Mouse (Mus musculus) adrenal gland, adult 10 weeks (tissue): ENCODE measurements around the gene Nuf2. TPM values are rescaled to one million over a fixed set of nuclear protein-coding genes. Genes with fewer than 3 reads are reported as not detected.

Experiments
- polyA plus RNA-seq: library from polyadenylated mRNA; stranded (reverse); fragments of 350-450 nt; fragmentation: Illumina TruSeq; extraction: RNeasy Lipid Tissue Mini Kit (QIAGEN cat#74804); gene quantifications from one replicate; pipeline ENCODE4 v1.2.3, GENCODE M21; 2014; ENCODE audit warnings: low read depth, low replicate concordance

Nuf2 gene
- 10.7 TPM for polyA plus RNA-seq

DNA sequence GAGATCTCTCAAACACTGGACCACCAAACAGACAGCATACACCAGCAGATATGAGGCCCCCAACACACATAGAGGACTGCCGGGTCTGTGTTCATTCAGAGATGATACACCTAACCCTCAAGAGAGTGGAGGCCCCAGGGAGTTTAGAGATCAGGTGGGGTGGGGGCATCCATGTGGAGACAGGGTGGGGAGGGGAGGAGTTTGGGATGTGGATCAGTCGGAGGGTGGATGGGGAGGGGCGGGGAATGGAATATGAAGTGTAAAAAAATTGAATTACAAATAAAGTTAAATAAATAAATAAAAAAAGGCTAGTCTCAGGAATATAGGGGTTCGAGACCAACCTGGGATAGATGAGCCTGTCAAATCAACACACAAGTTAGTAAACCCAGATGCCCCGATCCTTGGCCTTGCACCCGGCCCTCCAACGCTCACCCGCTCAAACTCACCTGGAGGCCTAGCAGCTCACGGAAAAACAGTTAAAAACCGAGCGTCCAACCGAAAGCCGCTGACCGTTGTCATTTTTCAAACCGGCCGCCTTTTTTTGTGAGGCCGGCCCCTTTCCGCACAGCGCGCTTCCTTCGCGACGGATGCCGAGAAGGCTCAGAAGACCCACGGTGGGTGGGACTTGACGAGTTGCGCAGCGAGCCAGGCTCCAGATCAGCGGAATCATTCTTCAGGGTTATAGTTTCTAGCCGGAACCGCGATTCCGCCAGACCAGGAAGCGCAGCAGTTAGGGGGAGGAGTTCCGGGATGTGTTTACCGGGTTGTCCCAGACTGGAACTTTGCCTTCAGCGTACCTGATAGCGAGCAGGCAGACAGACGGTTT is at the start of gene Nuf2:
Nuf2 (minus strand) TSS at position 589 of the 826 bp plus-strand sequence.

Other genes with a start within 250 kb of the Nuf2 start
- 156 TPM for gene Rgs5, start 124.0 kb upstream of the Nuf2 start, polyA plus RNA-seq
- 124 TPM for gene Rgs4, start 216.2 kb upstream of the Nuf2 start, polyA plus RNA-seq